Mouse (Mus musculus) splenic B cell, adult 2 months (primary cell): ENCODE results near the gene Crtc1.

Experiments used
- DNase-seq: peaks from one replicate; pipeline ENCODE4 v3.0.0-alpha.2; 2011; ENCODE audit warnings: low read depth, low spot score
- H3K27me3 ChIP-seq: 2 replicates; pipeline ENCODE4 v1.6.1; 2012; ENCODE audit warnings: mild to moderate bottlenecking, low read length, moderate library complexity, mixed read lengths; ENCODE audit not compliant: control insufficient read depth, poor library complexity, insufficient read depth, severe bottlenecking
- H3K36me3 ChIP-seq: 2 replicates; pipeline ENCODE4 v1.6.1; 2012; ENCODE audit warnings: mild to moderate bottlenecking, low read length, moderate library complexity, mixed read lengths; ENCODE audit not compliant: control insufficient read depth, poor library complexity, insufficient read depth, severe bottlenecking

The Crtc1 gene

GRCm38 (mm10) chr8:70371951-70372350, 67.4 kb downstream of the Crtc1 start:
- no peaks in the 10 kb centered on the region for H3K36me3 ChIP-seq
- no peak for DNase-seq
- peaks cover 2% of the 10 kb centered on the region; the same call in 1 of the 2 replicates for H3K27me3 ChIP-seq

DNA sequence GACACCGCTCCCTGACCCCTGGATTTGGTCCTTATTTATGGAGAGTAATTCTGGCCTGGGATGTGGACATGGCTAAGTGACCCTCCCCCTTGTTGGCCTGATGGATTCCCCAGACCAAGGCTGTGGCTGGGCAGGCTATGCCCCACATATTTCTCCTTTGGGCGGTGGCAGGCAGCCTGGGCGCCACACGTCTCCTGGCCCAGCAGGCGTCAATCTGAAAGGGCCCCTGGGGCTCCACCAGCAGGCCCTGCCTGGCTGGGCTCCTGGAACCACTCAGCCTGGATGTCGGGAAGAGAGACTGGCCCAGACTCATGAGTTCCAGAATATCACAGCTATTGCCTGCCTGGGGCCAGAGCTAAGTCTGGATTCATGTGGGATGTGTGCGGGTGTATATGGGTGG, 68.9 kb downstream of the Crtc1 start:
- Histone ChIP-seq H3K36me3 (no peaks in the 10 kb centered on the region), H3K27me3 (peaks cover 2% of the 10 kb centered on the region; the same call in 1 of the 2 replicates)
- no peak for DNase-seq

DNA sequence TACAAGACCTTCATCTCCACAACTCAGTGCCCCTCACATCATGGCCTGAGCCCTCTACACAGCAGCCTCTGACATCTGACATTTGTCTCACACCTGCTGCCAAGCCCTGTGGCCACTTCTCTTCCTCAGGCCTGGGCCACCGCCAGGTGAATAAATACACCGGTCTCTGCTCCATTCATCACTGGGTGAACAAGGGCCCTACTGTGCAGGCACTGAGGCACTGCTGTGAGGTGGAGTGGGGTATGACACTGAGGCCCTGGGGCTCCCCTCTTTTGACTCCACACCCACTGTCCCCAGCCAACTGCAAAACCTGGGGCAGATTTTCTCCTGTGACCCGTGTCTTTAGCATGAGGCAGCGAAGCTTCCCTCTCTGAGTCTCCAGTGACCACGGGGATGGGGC, 72.8 kb downstream of the Crtc1 start:
- no peak for DNase-seq
- Histone ChIP-seq H3K27me3 (peaks cover 2% of the 10 kb centered on the region; the same call in 1 of the 2 replicates), H3K36me3 (no peaks in the 10 kb centered on the region)

- DNase-seq, result no peak
- Histone ChIP-seq H3K27me3 (no peaks in the 10 kb centered on the region), H3K36me3 (no peaks in the 10 kb centered on the region)
These were observed 75.3 kb downstream of the Crtc1 start for GRCm38 (mm10) chr8:70364066-70364465.

DNA sequence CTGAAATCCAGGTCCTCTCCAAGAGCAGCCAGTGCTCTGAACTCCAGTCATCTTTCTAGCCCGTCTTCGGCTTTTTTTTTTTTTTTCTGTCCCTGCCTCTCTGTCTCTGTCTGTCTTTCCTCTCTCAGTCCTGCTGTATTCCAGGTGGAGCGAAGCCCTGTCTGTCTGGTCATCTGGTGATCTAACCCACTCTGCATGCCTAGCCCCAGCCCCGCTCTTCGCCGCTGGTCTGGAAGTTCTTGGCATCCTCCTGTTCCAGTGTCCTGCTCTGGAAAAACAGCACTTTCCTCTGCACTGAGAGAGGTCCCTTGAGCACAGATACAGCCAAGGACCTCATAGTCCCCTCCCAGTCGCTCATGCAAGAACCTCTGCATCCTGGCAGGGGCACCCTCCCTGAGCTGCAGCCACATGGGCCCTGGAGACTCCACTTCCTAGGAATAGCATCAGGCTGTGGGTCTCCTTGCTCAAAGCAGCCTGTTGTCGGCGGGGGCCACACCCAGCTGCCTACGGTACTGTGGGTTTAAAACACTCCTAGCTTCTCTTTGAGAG, 77.8 kb downstream of the Crtc1 start:
- H3K36me3 ChIP-seq, result no peaks in the 10 kb centered on the region
- no peaks in the 10 kb centered on the region for H3K27me3 ChIP-seq
- no peak for DNase-seq

DNA sequence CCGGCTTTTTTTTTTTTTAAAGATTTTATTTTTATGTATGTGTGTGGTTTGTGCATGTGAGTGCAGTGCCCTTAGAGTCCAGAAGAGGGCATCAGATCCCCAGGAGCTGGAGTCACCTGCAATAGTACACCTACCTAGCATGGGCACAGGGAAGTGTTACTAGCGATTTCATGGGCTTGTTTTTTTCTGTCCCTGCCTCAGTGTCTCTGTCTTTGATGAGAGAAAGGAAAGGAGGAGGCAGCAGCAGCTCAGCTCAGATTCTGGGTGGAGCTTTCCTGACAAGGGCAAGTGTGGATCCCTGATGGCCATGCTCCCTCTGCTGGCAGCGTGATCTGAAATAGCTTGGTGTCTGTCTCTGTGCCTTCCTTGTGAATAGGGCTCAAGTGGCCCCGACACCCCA, 78.6 kb downstream of the Crtc1 start:
- Histone ChIP-seq H3K36me3 (no peaks in the 10 kb centered on the region), H3K27me3 (no peaks in the 10 kb centered on the region)
- peak; percentile 55 for DNase-seq

- Histone ChIP-seq H3K27me3 (no peaks in the 10 kb centered on the region), H3K36me3 (no peaks in the 10 kb centered on the region)
- DNase-seq, result no peak
These were observed 80.0 kb downstream of the Crtc1 start for GRCm38 (mm10) chr8:70359411-70359810.

DNA sequence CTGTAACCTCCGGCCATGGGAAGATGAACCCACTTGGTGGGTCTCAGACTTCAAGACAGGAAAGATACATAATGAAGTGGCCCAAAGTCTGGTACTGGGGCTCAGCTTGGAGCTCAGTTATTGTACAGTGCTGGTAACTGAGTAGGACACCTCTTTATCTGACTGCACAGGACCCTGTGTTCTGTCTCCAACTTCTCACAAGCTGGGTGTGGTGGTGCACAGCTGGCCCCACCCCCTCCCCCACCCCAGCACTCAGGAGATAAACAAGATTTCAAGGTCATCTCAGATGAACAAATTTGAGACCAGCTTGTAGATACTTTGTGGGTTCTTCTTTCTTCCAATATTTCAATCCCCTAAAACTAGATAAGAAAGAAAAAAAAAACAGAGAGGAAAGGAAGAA, 83.3 kb downstream of the Crtc1 start:
- no peak for DNase-seq

DNA sequence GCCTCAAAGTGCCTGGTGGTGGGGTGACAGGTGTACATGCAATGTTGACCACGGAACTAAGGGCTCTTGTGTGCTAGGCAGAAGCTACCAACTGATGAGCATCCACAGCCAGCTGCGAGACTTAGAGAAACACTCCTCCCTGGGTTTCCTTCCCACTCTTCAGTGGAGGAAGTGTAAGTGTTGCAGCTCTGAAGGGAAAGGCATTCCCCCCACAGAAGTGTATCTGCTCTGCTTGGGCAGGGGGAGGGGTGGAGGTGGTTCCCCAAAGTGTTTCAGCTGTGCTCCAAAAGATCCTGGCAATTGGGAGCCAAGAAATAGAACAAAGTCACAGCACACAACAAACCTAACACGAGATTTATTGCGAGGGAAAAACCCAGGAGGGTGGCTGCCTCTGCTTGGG, 85.4 kb downstream of the Crtc1 start:
- Histone ChIP-seq H3K27me3 (no peaks in the 10 kb centered on the region), H3K36me3 (no peaks in the 10 kb centered on the region; the same call in 1 of the 2 replicates)
- peak; percentile 27 for DNase-seq

More for the DNA sequence above, 83.3 kb downstream of the Crtc1 start:
- Histone ChIP-seq H3K36me3 (no peaks in the 10 kb centered on the region), H3K27me3 (no peaks in the 10 kb centered on the region)

- DNase-seq, result peak; percentile 100
- no peaks in the 10 kb centered on the region for H3K27me3 ChIP-seq
- H3K36me3 ChIP-seq, result no peaks in the 10 kb centered on the region; the same call in 1 of the 2 replicates
These were observed 86.1 kb downstream of the Crtc1 start, which contains the start of gene Upf1 for GRCm38 (mm10) chr8:70353194-70353817. Gene Upf1, minus strand, starts transcription at chr8:70353278.

- Histone ChIP-seq H3K27me3 (no peaks in the 10 kb centered on the region), H3K36me3 (no peaks in the 10 kb centered on the region; the same call in 1 of the 2 replicates)
- DNase-seq, result no peak
These were observed 86.7 kb downstream of the Crtc1 start for GRCm38 (mm10) chr8:70352657-70353151.

DNA sequence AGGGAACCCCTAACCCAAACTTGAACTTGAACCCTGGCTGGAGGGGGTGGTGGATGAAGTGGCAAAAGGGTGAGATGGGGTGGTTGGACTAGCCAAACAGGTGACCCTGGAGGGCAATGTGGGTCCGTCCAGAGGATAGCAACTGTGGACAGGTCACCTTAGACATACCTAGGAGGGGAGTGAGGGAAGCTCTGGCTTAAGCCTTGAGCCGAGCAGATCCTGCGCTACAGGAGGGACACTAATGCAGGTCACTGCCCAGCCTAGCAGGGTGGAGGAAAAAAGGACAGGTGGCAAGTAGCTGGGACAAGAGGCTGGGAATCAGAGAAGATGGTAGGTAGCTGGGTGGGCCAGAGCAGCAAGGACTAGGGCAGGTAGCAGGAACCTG, 87.4 kb downstream of the Crtc1 start:
- DNase-seq, result no peak
- Histone ChIP-seq H3K27me3 (no peaks in the 10 kb centered on the region), H3K36me3 (no peaks in the 10 kb centered on the region; the same call in 1 of the 2 replicates)

DNA sequence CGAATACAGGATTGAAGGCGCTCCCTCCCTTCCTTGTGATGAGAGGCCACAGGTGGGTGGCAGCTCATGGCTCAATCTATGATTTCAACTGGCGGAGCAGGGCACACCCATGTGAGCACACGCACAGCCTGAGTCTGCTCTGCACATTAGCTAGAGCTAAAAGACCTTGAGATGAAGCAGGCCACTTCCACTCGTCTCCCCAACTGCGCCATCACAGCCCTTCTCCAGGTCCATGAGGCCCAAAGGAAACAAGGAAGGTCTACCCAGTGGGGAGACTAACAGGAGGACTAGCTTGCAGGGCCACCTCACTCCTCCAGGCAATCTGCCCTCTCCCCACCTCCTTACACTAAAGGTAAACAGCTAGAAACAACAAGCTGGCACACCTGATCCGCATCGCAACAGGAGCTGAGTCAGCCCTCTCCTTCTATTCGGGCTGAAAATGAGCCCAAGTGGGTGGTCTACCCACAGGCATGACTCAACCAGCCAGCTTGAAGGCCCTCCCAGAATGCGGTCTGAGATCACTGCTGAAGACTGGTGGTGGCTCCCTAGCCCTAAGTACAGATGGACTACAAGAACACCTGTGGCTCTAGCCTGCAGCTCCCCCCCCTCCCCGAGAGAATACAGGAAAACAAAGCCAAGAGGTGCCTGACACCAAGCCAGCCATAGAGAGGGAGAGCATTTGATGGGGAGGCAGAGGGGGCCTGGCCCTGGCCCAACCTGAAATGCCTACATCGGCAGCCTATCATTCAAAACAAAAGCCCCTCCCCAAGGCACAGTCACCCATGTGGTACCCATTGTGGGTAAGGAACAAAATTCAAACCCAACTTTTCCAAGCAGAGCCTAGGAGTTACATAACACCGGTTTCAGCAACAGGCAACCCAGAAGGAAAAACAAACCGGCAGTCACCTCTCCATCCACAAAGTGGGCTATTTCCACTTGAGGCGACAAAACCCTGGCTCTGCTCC, 88.1 kb downstream of the Crtc1 start:
- DNase-seq, result no peak
- Histone ChIP-seq H3K36me3 (no peaks in the 10 kb centered on the region; the same call in 1 of the 2 replicates), H3K27me3 (no peaks in the 10 kb centered on the region)

DNA sequence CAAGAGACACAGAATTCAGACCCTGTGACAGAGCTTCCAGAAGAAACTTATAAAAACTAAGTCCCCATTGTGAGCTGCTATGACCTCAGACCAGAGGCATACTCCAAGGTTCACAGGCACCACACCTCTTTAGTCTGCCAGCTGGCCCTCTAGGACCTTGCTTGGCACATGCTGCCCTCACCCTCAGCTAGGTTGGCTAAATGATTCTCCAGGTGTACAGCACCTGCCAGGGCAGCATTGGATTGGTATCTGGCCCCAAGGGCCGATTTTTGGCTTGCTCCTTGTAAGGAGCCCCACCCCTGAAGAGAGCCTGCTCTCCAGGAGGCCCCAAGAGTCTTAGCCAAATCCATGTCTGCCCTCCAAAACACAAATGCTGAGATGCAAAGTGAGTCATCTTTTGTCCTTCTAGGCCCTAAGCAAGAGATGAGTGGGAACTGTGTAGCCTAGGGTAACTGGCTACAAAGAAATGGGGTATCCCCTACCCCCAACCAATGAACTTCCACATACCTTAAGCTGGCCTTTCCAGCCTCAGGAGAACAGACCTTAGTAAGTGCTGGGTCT, 91.4 kb downstream of the Crtc1 start:
- Histone ChIP-seq H3K36me3 (no peaks in the 10 kb centered on the region; the same call in 1 of the 2 replicates), H3K27me3 (no peaks in the 10 kb centered on the region)
- no peak for DNase-seq
